8 mouse cellular contexts compared by ENCODE assay signal in genomic region chr9:46329250-46329648, GRCm38 (mm10). TPM values are rescaled to one million over a fixed set of nuclear protein-coding genes. Genes with fewer than 3 reads are reported as not detected.
DNase-seq lines count a peak whose midpoint lies in the region; ATAC-seq lines count a peak whose summit lies in the region.

No protein-coding gene starts in this region.

- ATAC-seq in heart, embryonic 12.5 days (ENCODE audit: insufficient number of reproducible peaks, low FRiP score): peak; percentile 46; the same call in 1 of the 2 replicates
- ATAC-seq in limb, embryonic 13.5 days (ENCODE audit: low FRiP score, low read depth): no peak
- no peak for ATAC-seq in neural tube, embryonic 14.5 days (ENCODE audit: low read depth)
- no peak for ATAC-seq in erythroblast, adult 5-6 weeks (replicated peaks; ENCODE audit: low FRiP score, poor library complexity, severe bottlenecking)

- peak overlapping the region; percentile 84 for H3K4me2 ChIP-seq in heart, embryonic 12.5 days
- peak overlapping the region; percentile 68 for H3K4me2 ChIP-seq in limb, embryonic 13.5 days (replicated peaks)
- H3K4me2 ChIP-seq in neural tube, embryonic 14.5 days (ENCODE audit: low read depth, low read length): peak overlapping the region; percentile 48

- peak overlapping the region; percentile 77 for H3K9ac ChIP-seq in heart, embryonic 12.5 days
- peak overlapping the region; percentile 73 for H3K9ac ChIP-seq in limb, embryonic 13.5 days
- peak overlapping the region; percentile 47; the same call in 1 of the 2 replicates for H3K9ac ChIP-seq in neural tube, embryonic 14.5 days (replicated peaks; ENCODE audit: low read depth, low read length)

- 2% methylated on average over 19 of the region's 19 CpGs for WGBS in heart, embryonic 12.5 days
- WGBS in limb, embryonic 13.5 days: 3% methylated on average over 19 of the region's 19 CpGs
- WGBS in neural tube, embryonic 14.5 days: 1% methylated on average over 19 of the region's 19 CpGs

- peak overlapping the region; percentile 46 for H3K4me3 ChIP-seq in heart, embryonic 12.5 days
- peak overlapping the region; percentile 37 for H3K4me3 ChIP-seq in limb, embryonic 13.5 days
- H3K4me3 ChIP-seq in neural tube, embryonic 14.5 days (ENCODE audit: low read depth, low read length): peak overlapping the region; percentile 4; the same call in 1 of the 2 replicates

- peak; percentile 35 for DNase-seq in cerebellum, adult 11 months
- DNase-seq in cerebellum, adult 8-10 months: no peak
- DNase-seq in brain, adult 2 months (ENCODE audit: low read depth, low spot score): peak; percentile 59
- DNase-seq in layer of hippocampus, postnatal 36 days: no peak

- peaks cover 24% of the 10 kb centered on the region for H3K27me3 ChIP-seq in heart, embryonic 12.5 days (replicated peaks)
- peaks cover 18% of the 10 kb centered on the region for H3K27me3 ChIP-seq in limb, embryonic 13.5 days
- H3K27me3 ChIP-seq in neural tube, embryonic 14.5 days (ENCODE audit: control insufficient read depth, insufficient read depth, low read length): no peaks in the 10 kb centered on the region

- H3K4me1 ChIP-seq in heart, embryonic 12.5 days (replicated peaks): peaks cover 18% of the 10 kb centered on the region
- H3K4me1 ChIP-seq in limb, embryonic 13.5 days: peaks cover 18% of the 10 kb centered on the region
- peaks cover 11% of the 10 kb centered on the region for H3K4me1 ChIP-seq in neural tube, embryonic 14.5 days (ENCODE audit: control insufficient read depth, insufficient read depth, low read length)

- no peaks in the 10 kb centered on the region for H3K36me3 ChIP-seq in heart, embryonic 12.5 days
- H3K36me3 ChIP-seq in limb, embryonic 13.5 days: no peaks in the 10 kb centered on the region
- no peaks in the 10 kb centered on the region for H3K36me3 ChIP-seq in neural tube, embryonic 14.5 days (ENCODE audit: control insufficient read depth, insufficient read depth, low read length)

- H3K27ac ChIP-seq in heart, embryonic 12.5 days (ENCODE audit: poor library complexity, severe bottlenecking): peak overlapping the region; percentile 53
- H3K27ac ChIP-seq in limb, embryonic 13.5 days: peak overlapping the region; percentile 67
- peak overlapping the region; percentile 76; the same call in 1 of the 2 replicates for H3K27ac ChIP-seq in neural tube, embryonic 14.5 days (ENCODE audit: low read depth, low read length)

- H3K9me3 ChIP-seq in heart, embryonic 12.5 days (replicated peaks): no peaks in the 10 kb centered on the region
- no peaks in the 10 kb centered on the region for H3K9me3 ChIP-seq in limb, embryonic 13.5 days
- H3K9me3 ChIP-seq in neural tube, embryonic 14.5 days (ENCODE audit: control insufficient read depth, low read length): no peaks in the 10 kb centered on the region

RNA-seq across cellular contexts. Expression of gene 4931429L15Rik, which starts 9.5 kb away (rescaled TPM):
- polyA plus RNA-seq in heart, embryonic 12.5 days (2016; fragmentation: Nextera tagmentation; extraction: Ambion mirVana): not detected in 2 replicates
- 0.09 TPM in 1 of 2 replicates, not detected in the other for polyA plus RNA-seq in limb, embryonic 13.5 days (2015; fragmentation: Nextera tagmentation; extraction: Ambion mirVana)
- polyA plus RNA-seq in neural tube, embryonic 14.5 days (2014; fragmentation: Nextera tagmentation; extraction: Ambion mirVana): not detected in 2 replicates
- not detected for total RNA-seq in layer of hippocampus, postnatal 36 days (2021)
- total RNA-seq in erythroblast, adult 5-6 weeks (2015; ENCODE audit: low replicate concordance): not detected in 2 replicates
- not detected in 2 replicates for total RNA-seq in erythroblast, adult 5-6 weeks (2017; ENCODE audit: low replicate concordance)

RNA-seq across cellular contexts. Expression of gene Bud13, which starts 46.4 kb away (rescaled TPM):
- polyA plus RNA-seq in heart, embryonic 12.5 days (2016; fragmentation: Nextera tagmentation; extraction: Ambion mirVana): 16.2 and 18.4 TPM in 2 replicates
- polyA plus RNA-seq in limb, embryonic 13.5 days (2015; fragmentation: Nextera tagmentation; extraction: Ambion mirVana): 30.1 and 30.2 TPM in 2 replicates
- 14.8 and 15.4 TPM in 2 replicates for polyA plus RNA-seq in neural tube, embryonic 14.5 days (2014; fragmentation: Nextera tagmentation; extraction: Ambion mirVana)
- total RNA-seq in layer of hippocampus, postnatal 36 days (2021): 10 to 100 TPM; 11.1 to 12.1 TPM
- 0.63 and 1.9 TPM in 2 replicates for total RNA-seq in erythroblast, adult 5-6 weeks (2015; ENCODE audit: low replicate concordance)
- total RNA-seq in erythroblast, adult 5-6 weeks (2017; ENCODE audit: low replicate concordance): 0.56 and 2.5 TPM in 2 replicates

RNA-seq across cellular contexts. Expression of gene Zpr1, which starts 56.4 kb away (rescaled TPM):
- 34.1 and 36.8 TPM in 2 replicates for polyA plus RNA-seq in heart, embryonic 12.5 days (2016; fragmentation: Nextera tagmentation; extraction: Ambion mirVana)
- 56.1 and 58.4 TPM in 2 replicates for polyA plus RNA-seq in limb, embryonic 13.5 days (2015; fragmentation: Nextera tagmentation; extraction: Ambion mirVana)
- 55.0 and 59.4 TPM in 2 replicates for polyA plus RNA-seq in neural tube, embryonic 14.5 days (2014; fragmentation: Nextera tagmentation; extraction: Ambion mirVana)
- total RNA-seq in layer of hippocampus, postnatal 36 days (2021): 10 to 100 TPM; 37.9 to 40.6 TPM
- 12.3 and 14.6 TPM in 2 replicates for total RNA-seq in erythroblast, adult 5-6 weeks (2015; ENCODE audit: low replicate concordance)
- total RNA-seq in erythroblast, adult 5-6 weeks (2017; ENCODE audit: low replicate concordance): 3.9 and 18.1 TPM in 2 replicates

Comparison
In these comparisons a context has a peak if more than half of its experiments do, and no peak if none do; other contexts are left out.
1. DNase-seq: peak in cerebellum, adult 11 months (single experiment) and brain, adult 2 months (single experiment); none in cerebellum, adult 8-10 months (single experiment) and layer of hippocampus, postnatal 36 days (0 of 2).
2. Peak in every context shown above with its lines, with median percentiles within 50 percentile points of each other: H3K27ac ChIP-seq, H3K4me2 ChIP-seq, H3K4me3 ChIP-seq and H3K9ac ChIP-seq.